Mouse (Mus musculus): ENCODE measurements around the gene Atp1a1. TPM values are rescaled to one million over a fixed set of nuclear protein-coding genes. Genes with fewer than 3 reads are reported as not detected.

Atp1a1 gene
- total RNA-seq, 2 experiments from 2014 or later = 69.6 to 120 TPM

GRCm38 (mm10) chr3:101594982-101595381 is 9.5 kb downstream of the Atp1a1 start:
- ATAC-seq (ENCODE audit: poor library complexity, severe bottlenecking) = no peak

DNA sequence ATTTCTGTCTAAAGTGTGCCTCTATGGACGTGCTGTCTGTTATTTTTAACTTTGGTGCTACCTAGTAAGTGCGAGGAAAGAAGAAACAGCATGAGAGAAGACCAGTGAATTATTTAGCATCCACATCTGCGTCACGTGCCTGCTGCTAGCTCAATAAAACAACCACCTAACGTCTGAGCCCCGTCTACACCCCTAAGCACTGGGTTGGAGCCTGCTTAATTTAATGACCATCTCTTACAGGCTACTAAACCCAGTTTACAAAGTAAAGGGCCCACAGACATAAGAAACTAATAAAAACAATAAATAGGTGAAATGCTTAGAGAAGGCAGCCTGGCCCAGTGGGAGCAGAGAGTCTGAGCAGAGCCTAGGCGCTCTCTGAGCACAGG is 11.2 kb downstream of the Atp1a1 start:
- ATAC-seq (ENCODE audit: poor library complexity, severe bottlenecking) = no peak

GRCm38 (mm10) chr3:101592281-101593265 is 11.9 kb downstream of the Atp1a1 start:
- ATAC-seq (ENCODE audit: poor library complexity, severe bottlenecking) = no peak

GRCm38 (mm10) chr3:101590380-101590779 is 14.1 kb downstream of the Atp1a1 start:
- no peak for ATAC-seq (ENCODE audit: poor library complexity, severe bottlenecking)

GRCm38 (mm10) chr3:101588299-101588698 is 16.2 kb downstream of the Atp1a1 start:
- no peak for ATAC-seq (ENCODE audit: poor library complexity, severe bottlenecking)

DNA sequence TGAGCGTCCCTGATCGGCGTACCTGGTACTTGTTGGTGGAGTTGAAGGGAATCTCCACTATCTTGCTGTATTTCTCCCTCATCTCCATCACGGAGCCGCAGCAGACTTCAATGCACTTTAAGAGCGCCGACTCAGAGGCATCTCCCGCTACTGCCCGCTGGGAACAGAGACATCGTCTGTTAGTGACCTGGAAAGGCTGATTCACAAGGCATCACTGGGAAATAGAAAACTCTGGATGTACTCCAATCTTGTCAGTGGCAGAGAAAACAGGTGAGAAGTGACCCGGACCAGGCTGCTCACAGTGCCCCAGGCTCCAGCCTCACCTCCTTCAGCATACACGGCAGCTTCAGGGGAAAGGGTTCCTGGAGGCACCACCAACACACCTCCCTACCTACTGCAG is 17.7 kb downstream of the Atp1a1 start:
- no peak for ATAC-seq (ENCODE audit: poor library complexity, severe bottlenecking)

DNA sequence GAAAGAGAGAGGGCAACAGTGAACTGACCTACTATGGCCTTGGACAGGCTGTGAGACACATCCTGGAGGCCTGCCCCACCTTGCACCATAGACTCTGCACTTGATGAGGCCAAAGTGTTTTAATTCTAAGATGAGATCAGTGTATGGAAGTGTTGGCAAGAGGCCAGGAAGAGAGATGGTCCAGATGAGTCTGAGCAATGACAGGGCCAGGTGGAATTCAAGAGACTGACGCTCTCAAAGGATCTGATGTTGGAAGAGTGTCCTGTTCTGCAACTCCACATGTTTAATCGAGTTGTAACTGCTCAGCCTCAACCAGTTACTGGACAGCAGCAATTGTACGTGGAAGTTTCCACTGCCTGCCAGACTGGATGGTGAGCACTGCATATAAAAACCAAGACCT is 26.4 kb downstream of the Atp1a1 start:
- no peak for ATAC-seq (ENCODE audit: poor library complexity, severe bottlenecking)

DNA sequence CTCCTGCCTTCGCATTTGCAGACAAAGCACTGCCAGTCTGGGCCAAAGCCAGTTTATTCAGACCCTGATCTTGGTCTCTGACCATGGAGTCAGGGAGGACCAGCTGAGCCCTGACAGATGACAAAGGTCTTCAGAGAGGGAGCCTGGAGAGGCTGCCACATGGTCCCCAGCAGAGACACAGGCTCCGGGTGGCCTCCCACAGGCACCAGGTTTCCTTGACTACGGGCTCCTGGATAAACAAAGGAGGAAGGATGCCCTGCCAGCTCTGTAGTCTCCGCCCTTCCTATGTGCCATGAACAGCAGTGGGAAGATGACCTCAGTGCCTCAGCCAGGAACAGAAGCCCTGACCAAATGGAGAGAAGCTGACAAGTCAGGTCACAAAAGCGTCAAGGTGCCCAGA is 27.1 kb downstream of the Atp1a1 start:
- ATAC-seq (ENCODE audit: poor library complexity, severe bottlenecking) = no peak

DNA sequence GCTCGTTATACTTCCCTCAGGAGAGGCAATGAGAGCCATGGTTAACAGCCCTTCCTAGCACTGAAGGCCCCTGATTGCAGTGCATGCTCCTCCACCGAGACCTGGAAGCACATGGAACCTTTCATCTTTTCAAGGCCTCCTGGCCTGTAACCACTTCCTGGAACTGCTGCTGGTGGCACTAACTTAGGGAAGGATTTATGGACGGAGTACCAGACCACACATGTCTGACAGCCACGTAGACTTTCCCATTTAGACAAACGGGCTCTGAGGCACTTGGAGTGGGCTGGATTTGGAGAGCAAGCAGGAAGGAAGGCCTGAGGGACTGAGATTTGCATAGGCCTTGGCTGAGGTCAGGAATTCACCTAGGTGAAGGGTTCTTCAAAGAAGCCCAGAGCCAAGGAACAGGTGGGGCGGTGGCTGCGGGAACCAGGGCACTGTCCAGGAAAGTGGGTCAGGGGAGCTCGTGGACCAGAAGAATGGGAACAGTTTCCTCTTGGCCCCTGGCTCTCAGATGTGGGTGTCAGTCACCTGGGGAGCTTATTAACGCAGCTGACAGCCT is 28.9 kb downstream of the Atp1a1 start:
- ATAC-seq (ENCODE audit: poor library complexity, severe bottlenecking) = no peak

GRCm38 (mm10) chr3:101574463-101575193 is 29.9 kb downstream of the Atp1a1 start:
- no peak for ATAC-seq (ENCODE audit: poor library complexity, severe bottlenecking)

DNA sequence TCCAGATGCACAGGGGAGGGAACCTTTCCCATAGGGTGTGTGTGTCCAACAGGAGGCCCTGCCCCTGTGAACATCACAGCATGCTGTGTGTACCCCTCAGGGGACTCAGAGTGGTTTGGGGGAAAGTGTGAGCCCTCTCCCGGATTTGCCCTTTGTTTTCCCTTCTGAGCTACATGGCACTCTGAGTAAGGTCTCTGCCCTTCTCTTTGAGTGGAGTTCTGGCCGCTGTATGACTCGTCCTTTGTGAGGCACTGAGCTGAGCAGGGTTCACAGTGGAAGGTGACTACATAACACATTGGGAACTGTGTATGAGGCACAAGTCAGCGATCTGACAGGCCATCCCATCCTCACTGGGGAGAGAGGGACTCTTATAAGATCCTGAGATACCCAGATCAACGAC is 31.5 kb downstream of the Atp1a1 start:
- ATAC-seq (ENCODE audit: poor library complexity, severe bottlenecking) = no peak

DNA sequence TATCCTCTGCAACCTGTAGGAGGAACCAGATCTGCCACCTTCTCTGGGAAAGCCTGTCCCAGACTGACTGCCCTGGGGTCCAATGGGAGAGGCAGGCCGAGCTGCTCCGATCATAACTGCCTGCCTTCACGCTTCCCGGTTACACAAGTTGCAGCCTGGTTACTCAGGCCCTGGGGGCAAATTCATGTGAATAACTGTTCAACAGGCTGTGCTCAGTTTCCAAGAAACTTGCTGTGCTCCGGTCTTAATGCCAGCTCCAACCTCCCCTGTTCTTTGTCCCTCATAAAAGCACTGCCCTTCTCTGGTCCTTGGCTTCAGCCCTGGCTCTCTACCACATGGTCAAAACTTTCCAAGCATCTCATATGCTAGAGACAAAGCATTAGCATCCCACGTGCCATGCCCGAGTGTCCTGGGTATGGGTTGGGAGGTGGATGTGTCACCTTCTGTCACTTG is 32.3 kb downstream of the Atp1a1 start:
- ATAC-seq (ENCODE audit: poor library complexity, severe bottlenecking) = no peak

GRCm38 (mm10) chr3:101571515-101572130 is 32.9 kb downstream of the Atp1a1 start:
- ATAC-seq (ENCODE audit: poor library complexity, severe bottlenecking) = no peak

- no peak for ATAC-seq (ENCODE audit: poor library complexity, severe bottlenecking)
Observed at GRCm38 (mm10) chr3:101570747-101571514, 33.6 kb downstream of the Atp1a1 start.

DNA sequence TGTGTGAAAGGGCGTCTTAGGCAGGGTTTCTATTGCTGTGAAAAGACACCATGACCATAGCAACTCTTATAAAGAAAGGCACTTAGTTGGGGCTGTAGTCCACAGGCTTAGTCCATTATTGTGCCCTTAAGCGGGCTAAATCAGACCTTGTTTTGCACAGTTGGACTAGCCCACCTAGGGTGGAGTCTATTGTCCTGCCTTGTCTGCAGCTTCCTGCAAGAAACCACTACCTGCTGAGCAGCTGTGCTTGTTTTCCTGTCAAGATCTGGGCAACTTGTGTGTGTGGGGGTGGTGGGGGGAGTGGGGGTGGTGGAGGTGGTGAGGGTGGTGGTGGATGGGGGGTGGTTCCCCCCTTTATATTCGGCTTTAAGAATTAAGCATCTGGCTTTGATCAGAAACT is 34.2 kb downstream of the Atp1a1 start:
- no peak for ATAC-seq (ENCODE audit: poor library complexity, severe bottlenecking)

DNA sequence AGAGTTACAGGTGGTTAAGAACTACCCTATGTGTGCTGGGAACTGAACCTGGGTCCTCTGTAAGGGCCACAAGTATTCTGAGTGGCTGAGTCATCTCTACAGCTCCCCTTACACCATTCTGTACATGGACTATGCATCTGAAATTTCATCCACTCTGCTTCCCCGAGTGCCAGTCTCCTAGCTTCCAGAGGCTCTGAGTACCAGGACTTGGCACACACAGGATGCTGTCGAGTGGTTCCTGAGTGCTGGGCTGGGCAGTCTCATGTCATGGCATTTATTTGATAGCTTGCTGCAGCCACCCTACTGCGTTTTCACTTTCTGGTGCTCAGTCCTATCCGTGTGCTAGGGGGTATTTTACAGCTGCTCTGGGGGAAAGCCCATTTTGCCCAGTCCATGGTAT is 35.9 kb downstream of the Atp1a1 start:
- ATAC-seq (ENCODE audit: poor library complexity, severe bottlenecking) = no peak

DNA sequence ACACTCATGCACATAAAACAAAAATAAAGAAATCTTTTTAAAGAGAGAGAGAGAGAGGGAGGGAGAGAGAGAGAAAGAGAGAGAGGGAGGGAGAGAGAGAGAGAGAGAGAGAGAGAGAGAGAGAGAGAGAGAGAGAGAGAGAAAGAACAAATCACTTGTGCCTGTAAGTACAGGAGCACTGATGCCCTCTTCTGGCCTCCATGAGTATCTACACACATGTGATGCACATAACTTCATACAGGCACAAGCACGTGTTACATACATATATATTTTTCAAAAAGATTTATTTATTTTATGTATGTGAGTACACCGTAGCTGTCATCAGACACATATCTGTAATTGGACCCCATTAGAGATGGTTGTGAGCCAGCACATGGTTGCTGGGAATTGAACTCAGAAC is 40.5 kb downstream of the Atp1a1 start:
- no peak for ATAC-seq (ENCODE audit: poor library complexity, severe bottlenecking)

- no peak for ATAC-seq (ENCODE audit: poor library complexity, severe bottlenecking)
Observed at GRCm38 (mm10) chr3:101562510-101563209, 41.8 kb downstream of the Atp1a1 start.

DNA sequence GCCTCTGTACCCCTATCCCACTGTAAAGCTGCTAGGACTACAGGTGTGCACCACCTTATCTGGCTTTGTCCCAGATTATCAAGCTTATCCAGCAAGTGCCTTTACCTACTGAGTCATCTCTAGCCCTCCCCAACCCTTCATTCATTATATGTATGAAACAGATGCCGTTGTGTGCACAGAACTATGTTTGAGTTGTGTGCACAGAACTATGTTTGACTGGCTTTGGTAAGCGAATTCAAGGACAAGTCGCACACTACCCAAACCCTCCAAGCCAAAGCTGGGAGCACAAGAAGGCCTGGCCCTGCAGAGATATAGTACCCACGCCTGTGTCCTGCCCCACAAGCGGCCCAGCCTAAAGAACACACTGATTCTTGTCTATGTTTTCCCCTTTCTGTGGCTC is 42.5 kb downstream of the Atp1a1 start:
- no peak for ATAC-seq (ENCODE audit: poor library complexity, severe bottlenecking)
